Mouse (Mus musculus) heart, adult 11 months (tissue): Measurements from ENCODE around the gene Fancg.

Experiments
- DNase-seq: peaks from one replicate; pipeline ENCODE4 v3.0.0; 2022

Gene Fancg

DNA sequence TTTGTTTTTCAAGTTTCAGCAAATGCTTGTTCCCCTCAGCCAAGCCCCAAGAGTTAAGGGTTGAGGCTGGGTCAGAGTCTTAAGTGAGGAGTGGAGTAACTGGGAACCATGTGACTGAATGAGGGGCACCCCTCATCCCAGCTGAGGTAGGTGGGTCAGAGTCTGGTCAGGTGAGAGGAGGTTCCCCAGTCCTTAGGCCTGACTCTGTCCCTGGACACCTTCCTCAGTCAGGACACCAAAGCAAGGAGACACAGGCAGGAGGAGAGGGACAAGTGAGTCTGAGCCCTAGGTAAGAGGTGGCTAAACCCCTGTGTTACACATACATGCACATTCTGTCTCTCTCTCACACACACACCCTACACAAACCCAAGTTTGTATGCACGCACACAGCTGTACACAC, 22.2 kb upstream of the Fancg start:
- DNase-seq, result peak; percentile 92

- DNase-seq, result peak; percentile 99
These were observed 21.1 kb upstream of the Fancg start, which contains the start of gene Stoml2 for GRCm38 (mm10) chr4:43031237-43031995. TSS of gene Stoml2 (minus strand) at chr4:43031710.

DNA sequence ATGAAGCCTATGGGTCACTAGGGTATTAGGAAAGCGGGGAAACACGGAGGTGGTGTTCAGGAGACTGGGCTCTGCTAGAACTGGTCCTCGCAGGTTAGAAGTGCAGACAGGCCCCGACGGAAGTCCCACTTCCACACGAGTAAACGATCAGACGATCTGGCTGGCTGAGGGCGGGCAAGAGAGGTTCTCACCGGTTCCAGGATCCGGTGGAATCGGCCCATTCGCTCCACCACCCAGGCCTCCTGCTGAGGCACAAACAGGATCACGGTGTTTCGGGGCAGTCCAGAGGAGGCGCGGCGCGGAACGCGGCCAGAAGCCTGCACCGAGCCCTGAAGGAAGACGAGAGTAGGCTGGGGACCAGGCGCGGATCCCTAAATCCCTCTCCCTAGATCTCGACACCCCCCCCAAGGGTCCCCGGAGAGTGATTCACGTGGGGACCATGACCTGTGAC, 20.5 kb upstream of the Fancg start:
- peak; percentile 88 for DNase-seq

DNA sequence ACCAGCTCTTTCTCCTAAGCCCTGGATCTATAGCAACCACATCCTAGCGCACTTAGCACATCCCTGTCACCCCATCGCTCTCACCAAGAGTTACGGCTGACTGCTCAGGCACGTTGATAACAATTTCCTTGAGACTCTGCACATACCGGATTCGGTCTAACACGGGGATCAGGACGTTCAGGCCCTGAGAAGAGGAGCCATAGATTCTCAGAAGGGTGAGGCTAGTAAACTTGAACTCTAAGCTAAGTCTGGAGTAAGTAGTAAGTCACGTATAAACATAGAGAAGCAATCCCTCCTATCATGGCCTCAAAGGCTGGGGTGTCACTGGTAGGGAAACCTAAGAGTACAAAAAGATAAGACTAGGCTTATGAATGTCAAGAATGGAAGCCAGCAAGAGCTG, 20.0 kb upstream of the Fancg start:
- peak; percentile 85 for DNase-seq

GRCm38 (mm10) chr4:43029749-43030148, 19.4 kb upstream of the Fancg start:
- peak; percentile 86 for DNase-seq

DNA sequence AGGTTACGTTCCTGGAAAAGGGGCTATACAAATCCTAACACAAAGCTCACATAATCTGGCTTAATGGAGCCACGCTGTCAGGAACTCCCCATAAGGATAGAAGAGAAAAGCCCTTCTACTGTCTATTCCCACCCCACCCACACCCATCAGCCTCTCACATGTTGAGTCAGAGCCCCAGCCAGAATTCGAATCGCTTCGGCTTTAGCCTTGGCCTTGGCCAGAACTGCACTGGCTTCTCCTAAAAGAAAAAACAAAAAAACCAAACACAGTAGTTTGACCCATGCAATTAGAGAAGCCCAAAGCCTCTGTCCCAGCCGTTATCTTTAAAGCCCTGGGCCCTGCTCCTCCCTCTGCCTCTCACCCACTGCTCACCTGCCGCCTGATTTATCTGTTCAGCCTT, 18.8 kb upstream of the Fancg start:
- no peak for DNase-seq

GRCm38 (mm10) chr4:43025084-43025960, 15.0 kb upstream of the Fancg start, which contains the start of gene Pigo:
TSS of gene Pigo (minus strand) at chr4:43025819.
- DNase-seq, result peak; percentile 99

DNA sequence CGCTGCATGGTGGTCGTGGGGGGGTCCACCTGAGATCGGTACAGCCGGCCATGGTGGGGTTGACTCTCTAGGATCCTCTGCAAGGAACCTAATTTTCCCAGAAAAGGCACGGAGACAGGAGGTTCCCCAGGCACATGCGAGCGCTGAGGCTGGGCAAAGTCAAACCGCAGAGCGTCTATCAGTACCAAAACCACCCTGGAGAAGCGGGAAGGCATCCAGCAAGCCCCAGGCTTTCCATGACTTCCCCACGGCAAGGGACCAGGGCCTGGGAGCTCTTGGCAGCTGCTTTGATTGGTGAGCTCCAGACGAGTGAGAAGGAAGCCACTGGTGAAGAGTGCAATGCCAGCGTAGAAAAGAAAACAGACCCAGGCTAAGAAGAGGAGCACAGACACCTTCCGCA, 14.4 kb upstream of the Fancg start:
- peak; percentile 93 for DNase-seq

GRCm38 (mm10) chr4:43021341-43021740, 11.0 kb upstream of the Fancg start:
- DNase-seq, result no peak

DNA sequence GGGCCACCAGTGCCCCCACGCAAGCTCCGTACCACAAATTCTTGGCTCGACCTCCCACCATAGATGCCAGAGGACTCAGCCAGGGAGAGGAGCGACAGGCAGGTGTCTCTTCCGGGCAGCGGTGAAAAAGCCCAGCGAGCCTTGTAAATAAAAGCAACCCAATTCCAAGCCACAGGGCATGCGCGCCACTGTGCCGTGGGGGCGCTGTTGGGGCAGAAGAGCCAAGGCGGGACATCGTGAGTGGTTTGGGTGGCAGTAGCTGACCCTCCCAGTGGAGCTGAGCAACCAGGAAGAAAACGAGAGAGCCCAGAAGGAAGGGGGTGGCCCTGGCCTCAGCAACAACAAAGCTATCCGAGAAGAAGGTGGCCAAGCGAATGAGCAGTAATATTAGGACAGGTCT, 10.6 kb upstream of the Fancg start:
- peak; percentile 89 for DNase-seq

DNA sequence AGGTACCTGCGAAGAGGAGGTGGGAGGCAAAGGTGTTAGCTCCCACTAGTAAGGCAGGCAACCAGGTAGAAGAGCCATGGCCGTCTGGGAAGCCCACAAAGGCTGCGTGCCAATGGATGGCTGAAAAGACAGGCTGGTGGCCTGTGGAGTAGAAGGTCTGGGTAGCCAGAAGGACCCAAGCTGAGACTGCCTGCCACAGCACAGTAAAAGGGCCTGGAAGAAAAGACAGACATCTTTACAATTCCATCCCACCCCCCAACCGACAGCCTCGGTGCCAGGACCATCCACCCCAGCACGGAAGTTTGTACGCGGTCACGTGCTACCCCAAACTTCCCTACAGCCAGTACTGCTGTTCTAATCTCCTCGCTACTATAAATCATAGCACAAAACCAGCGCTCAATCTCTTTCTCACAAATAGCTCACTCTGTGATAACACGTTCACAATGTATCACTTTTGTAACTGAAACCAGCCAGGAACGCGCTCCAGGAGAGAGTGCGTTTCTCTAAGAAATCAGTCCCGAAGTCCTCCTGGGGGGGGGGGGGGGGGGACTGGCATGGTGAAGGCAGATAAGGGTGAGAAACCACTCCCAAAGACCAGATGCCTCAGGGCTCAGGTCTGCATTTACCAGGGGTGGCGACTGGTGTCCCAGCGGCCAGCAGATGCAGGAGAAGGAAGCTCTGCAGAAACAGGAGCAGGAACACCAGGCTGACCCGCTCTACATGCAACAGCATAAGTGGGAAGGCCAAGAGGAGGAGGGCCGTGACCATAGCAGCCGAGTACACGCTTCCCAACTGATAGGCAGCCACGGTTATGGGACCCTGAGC, 9.5 kb upstream of the Fancg start:
- peak; percentile 93 for DNase-seq

DNA sequence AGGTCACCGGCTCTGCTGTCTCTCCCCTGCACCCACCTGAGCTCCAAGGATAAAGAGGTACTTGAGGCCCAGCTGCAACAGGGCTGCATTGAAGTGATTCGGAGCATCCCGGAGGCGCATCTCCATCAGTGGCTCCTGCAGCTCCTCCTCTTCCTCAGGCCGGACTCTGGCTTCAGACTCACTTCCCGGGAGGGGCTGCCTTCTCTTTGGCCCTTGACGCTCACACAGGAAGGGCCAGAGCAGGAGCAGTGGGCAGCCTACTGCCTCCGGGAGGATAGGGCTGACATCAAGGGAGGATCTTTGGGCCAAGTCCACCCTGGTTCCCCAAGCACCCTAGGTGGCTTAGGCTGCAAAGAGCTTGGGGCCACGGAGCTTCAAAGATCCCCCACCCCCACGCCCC, 8.9 kb upstream of the Fancg start:
- DNase-seq, result peak; percentile 94

GRCm38 (mm10) chr4:43018156-43018555, 7.8 kb upstream of the Fancg start:
- DNase-seq, result peak; percentile 87

DNA sequence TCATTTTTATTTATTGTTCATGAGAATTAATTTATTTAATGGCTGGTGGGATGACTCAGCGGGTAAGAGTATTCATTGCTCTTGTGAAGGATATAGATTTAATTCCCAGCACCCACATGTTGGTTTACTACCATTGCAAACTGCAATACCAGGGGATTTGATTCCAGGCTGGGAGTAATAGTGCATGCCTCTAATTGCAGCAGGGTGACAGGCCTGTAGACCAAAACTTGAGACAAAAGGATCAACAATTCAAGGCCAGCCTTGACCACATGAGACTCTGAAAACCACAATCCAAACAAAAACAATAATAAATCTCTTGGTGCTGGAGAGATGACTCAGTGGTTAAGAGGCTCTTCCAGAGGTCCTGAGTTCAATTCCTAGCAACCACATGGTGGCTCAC, 1.8 kb upstream of the Fancg start:
- DNase-seq, result no peak

DNA sequence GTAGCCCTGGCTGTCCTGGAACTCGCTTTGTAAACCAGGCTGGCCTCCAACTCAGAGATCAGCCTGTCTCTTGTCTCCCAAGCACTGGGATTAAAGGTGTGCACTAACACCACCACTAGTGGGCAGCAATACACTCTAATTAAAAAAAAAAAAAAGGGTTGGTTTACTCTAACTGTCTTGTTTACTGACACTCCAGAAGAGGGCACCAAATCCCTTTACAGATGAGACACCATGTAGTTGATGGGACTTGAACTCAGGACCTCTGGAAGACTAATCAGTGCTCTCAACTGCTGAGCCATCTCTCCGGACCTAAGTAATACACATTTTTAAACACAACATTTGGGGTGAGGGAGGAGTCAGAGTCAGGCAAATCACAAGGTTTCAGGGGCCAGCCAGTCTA, 4.5 kb downstream of the Fancg start:
- peak; percentile 87 for DNase-seq

GRCm38 (mm10) chr4:43004951-43005350, 5.4 kb downstream of the Fancg start:
- peak; percentile 91 for DNase-seq

GRCm38 (mm10) chr4:43002756-43003439, 7.4 kb downstream of the Fancg start:
- DNase-seq, result peak; percentile 88

- peak; percentile 87 for DNase-seq
These were observed 9.0 kb downstream of the Fancg start for GRCm38 (mm10) chr4:43001272-43001671.

DNA sequence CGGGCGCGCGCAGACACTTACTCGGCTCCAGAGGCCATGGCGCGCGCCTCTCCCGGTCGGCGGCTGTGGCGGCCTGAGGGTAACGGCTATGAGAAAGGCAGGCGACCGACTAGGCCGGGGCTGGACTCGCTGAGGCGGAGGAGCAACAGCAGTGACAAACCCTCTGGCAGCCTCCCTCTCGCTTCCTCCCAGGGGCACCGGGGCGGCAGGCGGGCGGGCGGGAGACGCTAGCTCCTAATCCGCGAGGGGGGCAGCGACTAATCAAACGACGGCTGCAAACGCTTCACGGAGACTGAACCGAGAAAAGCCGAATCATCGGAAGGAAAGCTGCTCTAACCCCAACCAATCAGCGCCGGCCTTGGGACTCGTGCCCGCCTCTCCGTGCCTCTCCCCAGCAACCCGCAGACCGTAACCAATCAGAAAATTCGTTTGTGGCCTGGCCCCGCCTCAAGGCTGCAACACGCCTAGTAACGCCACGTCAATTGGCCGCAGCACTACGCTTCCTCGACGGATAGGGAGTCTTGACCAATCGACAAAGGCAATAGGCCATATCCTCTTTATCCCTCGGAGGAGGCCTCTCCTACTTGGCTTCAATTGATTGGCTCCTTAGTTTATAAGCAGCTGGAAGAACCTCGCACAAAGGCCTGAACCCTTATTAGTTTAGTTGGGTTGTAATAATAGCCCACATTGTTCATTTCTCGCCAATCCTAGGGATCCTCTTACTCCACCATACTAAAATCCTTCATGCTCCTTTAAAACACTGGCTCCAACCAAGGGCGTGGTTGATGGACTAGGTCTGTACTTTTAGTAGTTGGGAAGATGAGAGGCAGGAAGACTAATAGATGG, 9.9 kb downstream of the Fancg start, which contains the start of gene Vcp:
TSS of gene Vcp (minus strand) at position 367 of the 846 bp plus-strand sequence.
- DNase-seq, result peak; percentile 100

DNA sequence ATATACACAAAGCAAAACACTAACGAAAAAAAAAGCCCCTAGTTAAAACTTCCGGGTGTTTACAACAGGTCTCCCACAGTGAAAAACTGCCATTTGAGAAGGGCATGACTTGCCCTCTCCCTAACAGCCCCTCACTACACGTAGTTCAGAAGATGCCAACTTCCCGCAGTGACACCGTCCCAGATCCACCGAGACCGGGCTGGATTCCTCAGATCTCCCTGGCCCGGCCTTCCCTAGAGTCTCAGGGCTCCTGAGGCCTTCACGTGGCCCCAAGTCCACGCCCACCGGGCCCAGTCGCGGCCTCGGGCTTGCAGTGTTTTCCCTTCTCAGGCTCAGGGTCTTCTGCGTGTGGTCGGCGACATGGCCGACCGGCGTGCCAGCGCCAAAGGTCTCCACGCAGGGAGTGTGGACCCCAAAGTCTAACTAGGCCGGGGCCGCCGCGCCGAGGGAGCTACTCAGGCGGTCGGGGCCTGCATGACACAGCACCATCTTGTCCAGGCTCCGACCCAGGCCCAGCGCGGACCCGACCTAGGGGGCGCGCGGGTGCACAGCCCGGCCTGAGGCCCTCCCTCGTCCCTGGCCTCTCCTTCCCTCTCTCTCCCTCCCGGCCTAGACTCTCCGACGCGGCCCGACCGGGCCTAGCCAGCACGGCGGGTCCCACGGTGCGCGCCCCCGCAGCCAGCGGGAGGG, 10.7 kb downstream of the Fancg start:
- peak; percentile 98 for DNase-seq

DNA sequence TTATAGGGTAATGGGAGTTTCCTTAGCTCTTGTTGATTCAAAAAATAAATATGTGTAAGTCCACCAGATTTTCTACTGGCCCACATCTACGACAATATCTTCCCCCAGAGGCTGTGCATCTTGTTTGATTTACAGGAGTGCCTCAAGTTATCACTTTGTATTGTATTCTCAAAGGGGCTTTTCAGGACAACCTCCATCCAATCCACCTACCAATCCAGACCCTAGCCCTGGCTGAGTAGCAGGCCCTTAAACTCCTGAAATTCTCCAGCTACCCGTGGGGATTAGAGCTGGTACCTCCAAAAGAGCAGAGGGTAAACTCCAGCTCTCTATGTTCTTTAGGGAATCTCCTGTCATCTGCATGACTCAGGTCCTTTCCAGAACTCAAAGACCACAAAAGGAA, 12.3 kb downstream of the Fancg start:
- DNase-seq, result peak; percentile 72
